Mouse (Mus musculus) stomach, embryonic 16.5 days (tissue): ENCODE data around the gene Dlgap1. TPM values are rescaled to one million over a fixed set of nuclear protein-coding genes. Genes with fewer than 3 reads are reported as not detected.

Source experiments
- ATAC-seq: fragments of 200-750 bp; cut with Nextera tagmentation; 2 replicates; pipeline ENCODE4 v1.8.0; 2017; ENCODE audit warnings: moderate number of reproducible peaks, moderate TSS enrichment; ENCODE audit not compliant: insufficient read depth, low FRiP score
- H3K27ac ChIP-seq: fragments of 300-500 bp; sonication (generic); 2 replicates; pipeline ENCODE4 v1.5.1; 2014; ENCODE audit warnings: low read length
- H3K27me3 ChIP-seq: fragments of 300-500 bp; sonication (generic); 2 replicates; pipeline ENCODE4 v1.6.1; 2014; ENCODE audit warnings: low read length, control low read depth, mixed read lengths; ENCODE audit not compliant: control insufficient read depth, insufficient read depth
- H3K36me3 ChIP-seq: fragments of 300-500 bp; sonication (generic); 2 replicates; pipeline ENCODE4 v1.6.1; 2014; ENCODE audit warnings: low read length; ENCODE audit not compliant: control insufficient read depth, insufficient read depth
- H3K4me1 ChIP-seq: fragments of 300-500 bp; sonication (generic); 2 replicates; pipeline ENCODE4 v1.6.1; 2014; ENCODE audit warnings: low read length, control low read depth, mixed read lengths; ENCODE audit not compliant: control insufficient read depth, insufficient read depth
- H3K4me2 ChIP-seq: fragments of 300-500 bp; sonication (generic); 2 replicates; pipeline ENCODE4 v1.6.1; 2014; ENCODE audit warnings: low read depth, low read length, mixed read lengths
- H3K4me3 ChIP-seq: fragments of 300-500 bp; sonication (generic); replicated peaks from 2 replicates; pipeline ENCODE4 v1.5.1; 2014; ENCODE audit warnings: mild to moderate bottlenecking, low read length
- H3K9ac ChIP-seq: fragments of 300-500 bp; sonication (generic); 2 replicates; pipeline ENCODE4 v1.6.1; 2014; ENCODE audit warnings: low read length
- H3K9me3 ChIP-seq: fragments of 300-500 bp; sonication (generic); replicated peaks from 2 replicates; pipeline ENCODE4 v1.6.1; 2016; ENCODE audit warnings: low read length, control low read depth; ENCODE audit not compliant: control insufficient read depth
- WGBS: fragments of 180-500 bp; shearing (Covaris S2); extraction: QIAGEN DNeasy Blood & Tissue Kit; methylation state at CpG from one replicate; pipeline ENCODE4 v1.1.7; 2014; 5-methylcytosine and 5-hydroxymethylcytosine counted together
- polyA plus RNA-seq: library from polyadenylated mRNA; unstranded; fragments of >200 nt; fragmentation: Nextera tagmentation; extraction: Ambion mirVana; gene quantifications from 2 replicates; pipeline ENCODE4 v1.2.1, GENCODE M21; 2015

The Dlgap1 gene
- polyA plus RNA-seq, 1 experiment from 2014 or later, result 3.2 TPM

DNA sequence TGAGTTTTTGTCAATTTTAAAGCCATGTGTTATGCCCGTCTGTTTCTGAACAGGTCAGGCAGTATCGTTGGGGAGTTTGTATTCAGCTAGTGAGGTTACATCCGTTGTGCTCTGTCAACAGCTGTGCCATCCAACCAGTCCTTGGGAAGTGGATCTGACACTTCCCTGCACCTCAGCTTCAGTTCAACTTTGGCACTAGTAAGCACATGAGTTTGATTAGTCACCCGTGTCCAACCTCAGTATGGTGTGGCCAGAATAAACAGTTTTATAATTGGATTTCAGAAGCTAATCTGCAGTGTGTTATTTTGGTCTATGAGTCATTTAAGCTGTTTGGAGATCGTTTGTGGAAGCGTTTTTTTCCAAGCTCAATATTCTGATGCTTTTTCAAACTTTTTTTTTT, 35.8 kb downstream of the Dlgap1 start:
- no peak overlapping the region for H3K9ac ChIP-seq
- no peak overlapping the region for H3K4me3 ChIP-seq
- WGBS, result 72% methylated on average over 6 of the region's 6 CpGs
- H3K4me2 ChIP-seq, result no peak overlapping the region
- H3K27me3 ChIP-seq, result no peaks in the 10 kb centered on the region
- ATAC-seq, result no peak
- H3K27ac ChIP-seq, result no peak overlapping the region
- H3K4me1 ChIP-seq, result no peaks in the 10 kb centered on the region
- H3K9me3 ChIP-seq, result no peaks in the 10 kb centered on the region
- H3K36me3 ChIP-seq, result no peaks in the 10 kb centered on the region

DNA sequence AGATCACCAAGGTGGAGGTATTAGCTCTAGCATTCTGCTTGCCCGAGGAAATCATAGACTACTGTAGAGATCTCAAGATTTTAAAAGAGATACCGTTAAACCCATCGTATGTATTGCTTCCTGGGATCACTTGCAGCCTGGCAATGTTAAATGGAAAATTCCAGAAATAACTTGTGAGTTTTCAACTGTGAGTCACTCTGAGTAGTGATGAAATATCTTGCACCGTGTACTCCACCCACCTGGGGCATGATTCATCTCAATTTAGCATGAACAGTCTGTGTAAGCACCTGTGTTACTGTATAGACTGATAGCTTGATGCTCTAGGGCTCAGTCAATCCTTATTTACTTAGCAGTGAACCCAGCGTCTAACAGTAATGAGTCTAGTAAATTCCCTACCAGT, 38.7 kb downstream of the Dlgap1 start:
- Histone ChIP-seq H3K4me2 (no peak overlapping the region), H3K4me1 (no peaks in the 10 kb centered on the region), H3K36me3 (no peaks in the 10 kb centered on the region), H3K9me3 (no peaks in the 10 kb centered on the region), H3K9ac (no peak overlapping the region), H3K27ac (no peak overlapping the region), H3K4me3 (no peak overlapping the region), H3K27me3 (no peaks in the 10 kb centered on the region)
- 75% methylated on average over 5 of the region's 5 CpGs for WGBS
- ATAC-seq, result no peak

DNA sequence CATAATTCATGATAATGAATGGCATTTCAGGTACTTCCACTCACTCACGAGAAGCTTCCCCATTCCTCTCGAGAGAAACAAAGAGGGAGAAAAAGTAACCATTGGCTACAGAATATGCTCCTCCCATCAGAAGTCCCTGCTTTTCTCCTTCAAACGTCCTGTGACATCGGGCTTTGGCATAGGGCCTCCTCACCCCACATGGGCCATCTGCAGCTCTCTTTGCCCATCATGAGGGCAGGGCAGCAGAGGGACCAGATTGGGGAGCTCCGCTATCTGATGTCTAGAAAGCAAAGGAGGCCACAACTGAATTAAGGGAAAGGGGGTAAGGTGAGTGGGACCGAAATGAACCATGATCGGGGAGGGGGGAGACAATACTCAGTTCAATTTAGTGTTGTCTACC, 47.6 kb downstream of the Dlgap1 start:
- H3K27me3 ChIP-seq, result no peaks in the 10 kb centered on the region
- no peak overlapping the region for H3K27ac ChIP-seq
- WGBS, result 68% methylated on average over 7 of the region's 7 CpGs
- H3K9me3 ChIP-seq, result no peaks in the 10 kb centered on the region
- no peak overlapping the region for H3K9ac ChIP-seq
- no peak overlapping the region for H3K4me3 ChIP-seq
- no peak for ATAC-seq
- H3K4me2 ChIP-seq, result no peak overlapping the region
- H3K4me1 ChIP-seq, result no peaks in the 10 kb centered on the region
- no peaks in the 10 kb centered on the region for H3K36me3 ChIP-seq

DNA sequence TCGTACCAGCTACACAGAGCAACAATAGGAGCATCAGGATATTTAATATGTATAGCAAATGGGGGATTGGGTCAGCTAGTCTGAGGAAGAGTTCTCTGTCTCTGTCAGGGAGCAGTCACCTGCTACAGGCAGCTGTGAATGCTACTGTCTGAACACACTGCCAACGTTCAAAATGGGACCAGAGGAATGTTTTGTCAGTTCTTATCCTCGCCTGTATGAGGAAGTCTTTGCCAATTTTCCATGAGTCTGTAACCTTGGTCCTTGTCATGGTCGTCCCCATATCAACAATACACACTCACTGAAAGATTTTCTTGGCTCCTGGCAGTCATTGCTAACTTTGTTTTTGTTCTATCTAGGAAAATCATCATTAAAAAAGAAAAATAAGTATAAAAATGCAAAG, 51.5 kb downstream of the Dlgap1 start:
- Histone ChIP-seq H3K9me3 (no peaks in the 10 kb centered on the region), H3K36me3 (no peaks in the 10 kb centered on the region), H3K4me1 (no peaks in the 10 kb centered on the region), H3K27ac (no peak overlapping the region), H3K9ac (no peak overlapping the region), H3K27me3 (no peaks in the 10 kb centered on the region), H3K4me2 (no peak overlapping the region), H3K4me3 (no peak overlapping the region)
- WGBS, result 60% methylated on average over 4 of the region's 4 CpGs
- no peak for ATAC-seq

DNA sequence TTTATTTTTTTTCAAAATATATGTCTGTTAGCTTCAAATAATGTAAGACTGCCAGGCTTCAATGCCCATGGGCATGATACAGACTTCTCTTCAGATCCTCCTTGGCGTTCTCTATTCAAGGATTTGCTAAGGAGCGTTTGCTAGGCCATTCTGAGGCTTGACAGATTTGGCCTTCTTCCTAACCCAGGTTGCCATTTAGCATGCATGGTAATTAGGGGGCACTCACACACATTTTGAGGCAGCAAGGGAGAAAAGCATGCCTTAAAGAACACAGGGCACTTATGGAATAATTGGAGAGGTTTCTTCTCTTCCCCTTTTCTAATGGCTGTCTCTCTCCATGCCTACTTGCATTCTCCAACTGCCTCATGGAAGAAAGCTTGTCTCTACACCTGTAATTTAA, 53.7 kb downstream of the Dlgap1 start:
- no peak overlapping the region for H3K27ac ChIP-seq
- H3K9me3 ChIP-seq, result no peaks in the 10 kb centered on the region
- ATAC-seq, result no peak
- H3K36me3 ChIP-seq, result no peaks in the 10 kb centered on the region
- 69% methylated on average over 2 of the region's 2 CpGs for WGBS
- H3K4me2 ChIP-seq, result no peak overlapping the region
- H3K4me3 ChIP-seq, result no peak overlapping the region
- H3K9ac ChIP-seq, result no peak overlapping the region
- no peaks in the 10 kb centered on the region for H3K27me3 ChIP-seq
- H3K4me1 ChIP-seq, result no peaks in the 10 kb centered on the region

DNA sequence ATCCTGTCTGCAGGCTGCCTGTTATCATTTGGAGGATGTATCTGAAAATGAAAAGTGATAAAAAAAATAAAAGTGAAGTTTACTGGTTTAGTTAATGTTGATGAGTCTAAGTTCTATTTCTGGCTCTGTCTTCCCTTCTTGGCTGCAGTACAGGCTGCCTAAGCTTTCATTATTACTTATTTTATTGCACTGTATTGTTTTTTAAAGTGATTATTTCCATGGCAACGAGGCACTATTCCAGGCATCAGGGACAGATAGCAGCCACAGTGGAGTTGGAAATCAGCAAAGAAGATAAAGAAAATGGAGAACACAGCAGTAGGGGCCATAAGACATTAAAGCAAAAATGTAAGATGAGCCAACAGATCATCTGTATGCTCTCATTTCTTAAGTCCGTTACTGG, 66.0 kb downstream of the Dlgap1 start:
- Histone ChIP-seq H3K27me3 (no peaks in the 10 kb centered on the region), H3K4me3 (no peak overlapping the region), H3K36me3 (no peaks in the 10 kb centered on the region), H3K9me3 (no peaks in the 10 kb centered on the region), H3K9ac (no peak overlapping the region), H3K4me2 (no peak overlapping the region), H3K4me1 (no peaks in the 10 kb centered on the region), H3K27ac (no peak overlapping the region)
- WGBS, result 56% methylated on average over 2 of the region's 2 CpGs
- ATAC-seq, result no peak

DNA sequence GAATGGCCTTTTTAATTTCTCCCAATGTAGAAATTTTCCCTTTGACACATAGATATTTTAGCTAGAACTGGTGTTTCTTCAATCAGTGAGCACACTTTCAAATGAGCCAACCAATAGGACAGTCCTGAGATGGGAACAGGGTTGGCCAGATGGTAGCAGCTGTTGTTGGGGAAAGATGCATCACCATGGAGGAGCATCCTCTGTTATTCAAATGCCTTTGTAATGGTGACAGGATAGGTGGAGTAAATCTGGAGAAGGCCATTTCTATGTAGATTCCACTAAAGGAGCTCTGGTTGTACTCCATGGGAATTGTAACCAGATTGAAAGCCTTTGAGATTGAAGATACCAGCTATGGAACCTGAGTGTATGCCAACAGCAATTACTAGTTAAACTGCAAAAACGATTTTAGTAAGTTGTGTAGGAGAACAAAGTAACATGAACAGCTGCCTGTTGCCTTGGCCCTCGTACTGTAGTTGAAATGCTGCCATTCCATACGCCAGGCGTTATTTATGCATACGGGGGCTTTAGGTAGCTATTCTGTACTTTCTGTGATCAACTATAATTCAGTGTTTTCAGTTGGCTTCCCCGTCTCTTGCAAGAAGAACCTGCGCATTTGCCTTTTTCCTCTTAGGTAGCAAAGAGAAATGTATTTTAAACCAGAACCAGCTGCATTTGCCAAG, 72.0 kb downstream of the Dlgap1 start:
- Histone ChIP-seq H3K4me1 (no peaks in the 10 kb centered on the region), H3K9ac (no peak overlapping the region), H3K27me3 (no peaks in the 10 kb centered on the region), H3K9me3 (no peaks in the 10 kb centered on the region), H3K36me3 (no peaks in the 10 kb centered on the region), H3K27ac (no peak overlapping the region), H3K4me2 (no peak overlapping the region), H3K4me3 (no peak overlapping the region)
- WGBS, result 60% methylated on average over 7 of the region's 7 CpGs
- no peak for ATAC-seq

DNA sequence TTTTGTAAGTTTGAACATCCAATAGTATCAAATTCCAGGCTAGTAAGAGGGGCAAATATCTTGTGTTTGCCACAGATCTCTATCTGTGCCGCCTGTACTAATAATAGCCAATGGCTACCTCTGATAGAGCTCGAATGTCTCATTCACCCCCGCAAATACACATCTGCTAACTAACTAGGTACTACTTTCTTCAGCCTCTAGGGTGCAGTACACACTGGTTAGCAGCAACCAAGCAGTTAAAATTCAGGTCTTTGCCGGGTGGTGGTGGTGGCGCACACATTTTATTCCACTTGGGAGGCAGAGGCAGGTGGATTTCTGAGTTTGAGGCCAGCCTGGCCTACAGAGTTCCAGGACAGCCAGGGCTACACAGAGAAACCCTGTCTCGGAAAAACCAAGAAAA, 99.4 kb downstream of the Dlgap1 start:
- Histone ChIP-seq H3K4me2 (no peak overlapping the region), H3K36me3 (no peaks in the 10 kb centered on the region), H3K27ac (no peak overlapping the region), H3K4me1 (no peaks in the 10 kb centered on the region), H3K4me3 (no peak overlapping the region), H3K9me3 (no peaks in the 10 kb centered on the region), H3K9ac (no peak overlapping the region), H3K27me3 (no peaks in the 10 kb centered on the region)
- no peak for ATAC-seq
- 79% methylated on average over 6 of the region's 6 CpGs for WGBS

DNA sequence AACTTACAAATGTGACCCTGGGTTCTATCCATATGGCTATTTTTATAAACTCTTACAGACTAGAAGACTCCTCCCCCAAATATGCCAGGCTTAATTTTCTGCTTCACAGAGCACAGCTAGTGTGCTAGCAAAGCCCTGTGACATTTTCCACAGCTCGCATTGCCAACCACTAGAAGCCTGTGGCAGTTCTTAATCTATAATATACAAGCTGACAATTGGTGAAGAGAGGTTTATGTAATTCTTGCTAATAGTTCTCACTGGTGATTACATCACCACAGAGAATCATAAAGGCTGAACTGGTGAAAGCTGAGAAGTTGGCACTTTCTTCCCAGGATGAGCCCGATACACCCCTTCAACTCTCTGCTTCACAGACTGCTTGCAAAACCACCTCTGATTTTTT, 103.2 kb downstream of the Dlgap1 start:
- H3K9ac ChIP-seq, result no peak overlapping the region
- no peak overlapping the region for H3K4me3 ChIP-seq
- WGBS, result 62% methylated on average over 2 of the region's 2 CpGs
- no peaks in the 10 kb centered on the region for H3K4me1 ChIP-seq
- H3K9me3 ChIP-seq, result no peaks in the 10 kb centered on the region
- no peaks in the 10 kb centered on the region for H3K36me3 ChIP-seq
- H3K4me2 ChIP-seq, result no peak overlapping the region
- no peaks in the 10 kb centered on the region for H3K27me3 ChIP-seq
- H3K27ac ChIP-seq, result no peak overlapping the region
- ATAC-seq, result no peak

DNA sequence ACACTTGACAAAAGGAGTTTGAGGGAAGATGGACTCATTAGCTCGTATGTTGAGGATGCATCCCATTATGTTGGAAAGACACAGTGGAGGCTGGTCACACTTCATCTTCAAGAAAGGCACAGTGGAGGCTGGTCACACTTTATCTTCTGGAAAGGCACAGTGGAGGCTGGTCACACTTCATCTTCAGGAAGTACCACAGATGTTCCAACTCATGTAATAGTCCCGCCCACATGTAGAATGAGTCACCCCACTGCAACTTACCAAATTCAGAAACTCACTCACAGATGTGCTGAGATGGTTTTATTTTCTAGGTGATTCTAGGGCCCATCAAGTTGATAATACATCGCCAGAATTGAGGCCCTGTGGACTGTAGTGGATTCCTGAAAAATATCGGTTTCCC, 119.3 kb downstream of the Dlgap1 start:
- WGBS, result 89% methylated on average over 4 of the region's 4 CpGs
- no peak for ATAC-seq
- Histone ChIP-seq H3K36me3 (no peaks in the 10 kb centered on the region), H3K4me1 (no peaks in the 10 kb centered on the region), H3K27me3 (no peaks in the 10 kb centered on the region), H3K9ac (no peak overlapping the region), H3K9me3 (no peaks in the 10 kb centered on the region), H3K4me2 (no peak overlapping the region), H3K4me3 (no peak overlapping the region), H3K27ac (no peak overlapping the region)
